ENCODE assay signal across 19 mouse cellular contexts in genomic region chr2:76496006-76496748, GRCm38 (mm10).
DNase-seq lines count a peak whose midpoint lies in the region; ATAC-seq and TF ChIP-seq lines count a peak whose summit lies in the region.
"Had no signal": no experiment of that assay in that cellular context is flagged by ENCODE, and none has a peak within 500 bp of the region (broad histone marks: within the 10 kb centered on the region; RNA-seq: fewer than 3 reads in every experiment).

No protein-coding gene starts in this region.

- no peak for TF ChIP-seq POLR2A in kidney, adult 2 months (IDR thresholded peaks at IDR 0.05; ENCODE audit: low read depth, low read length)

- H3K27ac ChIP-seq in kidney, adult 2 months (ENCODE audit: insufficient read depth, low read depth, low read length): peak overlapping the region; percentile 86
- no peak overlapping the region for H3K27ac ChIP-seq in kidney, embryonic 15.5 days
- no peak overlapping the region for H3K27ac ChIP-seq in liver, embryonic 11.5 days (ENCODE audit: low read depth, low read length)
- H3K27ac ChIP-seq: forebrain, embryonic 12.5 days; gastrocnemius, adult 2 months; heart, adult 2 months; liver, embryonic 15.5 days; midbrain, embryonic 12.5 days; neural tube, embryonic 13.5 days had no signal

- H3K4me3 ChIP-seq in kidney, adult 2 months (ENCODE audit: insufficient read depth, low read depth, low read length): no peak overlapping the region
- no peak overlapping the region for H3K4me3 ChIP-seq in kidney, embryonic 15.5 days (replicated peaks)
- no peak overlapping the region for H3K4me3 ChIP-seq in liver, embryonic 11.5 days (ENCODE audit: low read depth, low read length)
- H3K4me3 ChIP-seq: forebrain, embryonic 12.5 days; gastrocnemius, adult 2 months; heart, adult 2 months; liver, embryonic 15.5 days; midbrain, embryonic 12.5 days; neural tube, embryonic 13.5 days had no signal

- TF ChIP-seq CTCF in kidney, adult 2 months (conservative IDR thresholded peaks at IDR 0.05; ENCODE audit: insufficient read depth, insufficient read length, low read depth, low read length): no peak

- no peaks in the 10 kb centered on the region; the same call in 1 of the 2 replicates for H3K36me3 ChIP-seq in kidney, adult 2 months (ENCODE audit: control insufficient read depth, insufficient read depth, low read length)
- no peaks in the 10 kb centered on the region for H3K36me3 ChIP-seq in kidney, embryonic 15.5 days
- H3K36me3 ChIP-seq in liver, embryonic 11.5 days (ENCODE audit: control insufficient read depth, insufficient read depth, low read length): no peaks in the 10 kb centered on the region
- H3K36me3 ChIP-seq: forebrain, embryonic 12.5 days; liver, embryonic 15.5 days; midbrain, embryonic 12.5 days; neural tube, embryonic 13.5 days had no signal

- H3K9me3 ChIP-seq in kidney, embryonic 15.5 days (replicated peaks): no peaks in the 10 kb centered on the region
- H3K9me3 ChIP-seq in liver, embryonic 11.5 days (ENCODE audit: control insufficient read depth, low read length): no peaks in the 10 kb centered on the region
- H3K9me3 ChIP-seq: forebrain, embryonic 12.5 days; liver, embryonic 15.5 days; midbrain, embryonic 12.5 days; neural tube, embryonic 13.5 days had no signal

- DNase-seq in kidney, adult 2 months: peak; percentile 86
- DNase-seq in adrenal gland, postnatal 10 days: peak; percentile 26
- peak; percentile 47 to 51 for DNase-seq in adrenal gland, postnatal 36 days
- peak; percentile 53 for DNase-seq in kidney, postnatal 14 days
- DNase-seq in liver, embryonic 11.5 days (ENCODE audit: low spot score): no peak
- DNase-seq in spleen, postnatal 14 days (ENCODE audit: low spot score in 2 of 2): no peak
- DNase-seq: cerebellum, adult 11-12 months; gastrocnemius, adult 2 months; heart, adult 2 months; right cerebral cortex, postnatal 14 days; thymus, adult 2 months had no signal

- peaks cover 28% of the 10 kb centered on the region for H3K4me1 ChIP-seq in kidney, adult 2 months (ENCODE audit: control insufficient read depth, insufficient read depth, low read length)
- H3K4me1 ChIP-seq in kidney, embryonic 15.5 days: 0 out of 2 replicates have a peak, but pooled peaks cover 2% of the 10 kb centered on the region
- H3K4me1 ChIP-seq in liver, embryonic 11.5 days (replicated peaks; ENCODE audit: control insufficient read depth, insufficient read depth, low read length): no peaks in the 10 kb centered on the region
- H3K4me1 ChIP-seq: forebrain, embryonic 12.5 days; liver, embryonic 15.5 days; midbrain, embryonic 12.5 days had no signal

- no peak for ATAC-seq in kidney, embryonic 15.5 days (replicated peaks; ENCODE audit: low FRiP score)
- ATAC-seq in liver, embryonic 11.5 days (replicated peaks; ENCODE audit: low FRiP score): no peak
- no peak for ATAC-seq in CD4-positive, CD25-positive, alpha-beta regulatory T cell, adult 4 months
- ATAC-seq: activated CD4-positive, CD25-positive, alpha-beta regulatory T cell, adult 4 months; Patski had no signal

- 37% methylated on average over 11 of the region's 11 CpGs for WGBS in kidney, adult 2 months
- 76% methylated on average over 11 of the region's 11 CpGs for WGBS in kidney, embryonic 15.5 days
- WGBS in liver, embryonic 11.5 days: 79% methylated on average over 11 of the region's 11 CpGs

- no peaks in the 10 kb centered on the region for H3K27me3 ChIP-seq in kidney, adult 2 months (replicated peaks; ENCODE audit: control insufficient read depth, insufficient read depth, low read length)
- H3K27me3 ChIP-seq in kidney, embryonic 15.5 days: no peaks in the 10 kb centered on the region
- no peaks in the 10 kb centered on the region for H3K27me3 ChIP-seq in liver, embryonic 11.5 days (replicated peaks; ENCODE audit: control insufficient read depth, insufficient read depth, low read length)
- H3K27me3 ChIP-seq: forebrain, embryonic 12.5 days; liver, embryonic 15.5 days; midbrain, embryonic 12.5 days; neural tube, embryonic 13.5 days; Patski had no signal

- H3K9ac ChIP-seq in kidney, embryonic 15.5 days: no peak overlapping the region
- no peak overlapping the region for H3K9ac ChIP-seq in liver, embryonic 11.5 days (ENCODE audit: low read depth, low read length)
- H3K9ac ChIP-seq: forebrain, embryonic 12.5 days; liver, embryonic 15.5 days; midbrain, embryonic 12.5 days; neural tube, embryonic 13.5 days had no signal

- no peak overlapping the region for H3K4me2 ChIP-seq in kidney, embryonic 15.5 days
- H3K4me2 ChIP-seq in liver, embryonic 11.5 days: no peak overlapping the region
- H3K4me2 ChIP-seq: forebrain, embryonic 12.5 days; liver, embryonic 15.5 days; midbrain, embryonic 12.5 days; neural tube, embryonic 13.5 days had no signal

Comparison
In these comparisons a context has a peak if more than half of its experiments do, and no peak if none do; other contexts are left out.
1. DNase-seq: peak in kidney, adult 2 months (single experiment), adrenal gland, postnatal 10 days (single experiment), adrenal gland, postnatal 36 days (2 of 2) and kidney, postnatal 14 days (single experiment); none in liver, embryonic 11.5 days (single experiment) and spleen, postnatal 14 days (0 of 2).